Mouse (Mus musculus) neural tube, embryonic 11.5 days (tissue): ENCODE results near the gene Micu1. TPM values are rescaled to one million over a fixed set of nuclear protein-coding genes. Genes with fewer than 3 reads are reported as not detected.

Experiments
- ATAC-seq: fragments of 200-750 bp; cut with Nextera tagmentation; 2 replicates; pipeline ENCODE4 v1.8.0; 2017; ENCODE audit warnings: moderate number of reproducible peaks, mild to moderate bottlenecking, moderate TSS enrichment, moderate library complexity; ENCODE audit not compliant: insufficient read depth, low FRiP score, low TSS enrichment
- DNase-seq: peaks from one replicate; pipeline ENCODE4 v3.0.0-alpha.2; 2015; ENCODE audit warnings: low spot score
- H3K27ac ChIP-seq: fragments of 300-500 bp; sonication (generic); 2 replicates; pipeline ENCODE4 v1.5.1; 2014; ENCODE audit warnings: low read depth, mild to moderate bottlenecking, low read length
- H3K27me3 ChIP-seq: fragments of 300-500 bp; sonication (generic); 2 replicates; pipeline ENCODE4 v1.6.1; 2014; ENCODE audit warnings: mild to moderate bottlenecking, low read length, mixed read lengths; ENCODE audit not compliant: control insufficient read depth, insufficient read depth
- H3K36me3 ChIP-seq: fragments of 300-500 bp; sonication (generic); 2 replicates; pipeline ENCODE4 v1.6.1; 2014; ENCODE audit warnings: mild to moderate bottlenecking, low read length, moderate library complexity, mixed read lengths; ENCODE audit not compliant: control insufficient read depth, insufficient read depth
- H3K4me1 ChIP-seq: fragments of 300-500 bp; sonication (generic); 2 replicates; pipeline ENCODE4 v1.6.1; 2014; ENCODE audit warnings: low read length, mixed read lengths; ENCODE audit not compliant: control insufficient read depth, insufficient read depth
- H3K4me2 ChIP-seq: fragments of 300-500 bp; sonication (generic); 2 replicates; pipeline ENCODE4 v1.6.1; 2014; ENCODE audit warnings: low read depth, mild to moderate bottlenecking, moderate library complexity
- H3K4me3 ChIP-seq: fragments of 300-500 bp; sonication (generic); 2 replicates; pipeline ENCODE4 v1.5.1; 2014; ENCODE audit warnings: low read depth, low read length
- H3K9ac ChIP-seq: fragments of 300-500 bp; sonication (generic); 2 replicates; pipeline ENCODE4 v1.6.1; 2014; ENCODE audit warnings: mild to moderate bottlenecking, low read length
- H3K9me3 ChIP-seq: fragments of 300-500 bp; sonication (generic); 2 replicates; pipeline ENCODE4 v1.6.1; 2016; ENCODE audit warnings: low read length; ENCODE audit not compliant: control insufficient read depth
- WGBS: fragments of 180-500 bp; shearing (Covaris S2); extraction: QIAGEN DNeasy Blood & Tissue Kit; methylation state at CpG from one replicate; pipeline ENCODE4 v1.1.7; 2014; 5-methylcytosine and 5-hydroxymethylcytosine counted together
- polyA plus RNA-seq: library from polyadenylated mRNA; unstranded; fragments of >200 nt; fragmentation: Nextera tagmentation; extraction: Ambion mirVana; gene quantifications from 2 replicates; pipeline ENCODE4 v1.2.1, GENCODE M21; 2014

Micu1 gene
- polyA plus RNA-seq, 1 experiment from 2014 or later: 68.0 TPM

DNA sequence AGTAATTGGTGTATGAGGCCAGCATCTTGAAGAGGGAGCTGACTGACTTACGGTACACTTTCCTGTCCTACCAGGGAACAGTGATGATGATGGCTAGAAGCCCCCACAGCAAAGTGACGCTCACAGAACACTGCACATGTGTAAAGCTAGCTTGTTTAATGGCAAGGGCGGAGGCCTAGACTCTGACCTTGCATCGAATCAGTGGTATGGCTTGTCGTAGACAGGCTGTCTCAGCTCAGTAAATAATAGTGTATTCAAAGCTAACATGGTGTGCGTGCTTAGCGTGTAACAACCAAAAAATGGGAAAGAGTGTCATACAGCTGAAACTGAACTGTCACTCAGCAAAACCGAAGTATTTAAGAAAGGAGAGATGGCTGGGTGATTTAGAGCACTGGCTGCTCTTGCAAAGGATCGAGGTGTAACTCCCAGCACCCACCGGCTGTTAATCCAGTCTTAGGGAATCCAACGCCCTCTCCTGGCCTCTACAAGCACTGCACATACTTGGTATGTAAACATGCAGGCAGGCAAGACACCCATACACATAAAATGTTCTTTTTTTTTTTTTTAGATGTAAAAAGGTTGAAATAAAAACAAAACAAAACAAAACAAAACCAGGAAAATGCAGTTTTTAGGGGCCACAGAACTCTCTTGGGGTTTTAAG is 85.0 kb downstream of the Micu1 start:
- Histone ChIP-seq H3K27ac (no peak overlapping the region), H3K4me1 (no peaks in the 10 kb centered on the region), H3K4me3 (no peak overlapping the region), H3K27me3 (no peaks in the 10 kb centered on the region), H3K36me3 (no peaks in the 10 kb centered on the region), H3K9ac (no peak overlapping the region), H3K4me2 (no peak overlapping the region), H3K9me3 (no peaks in the 10 kb centered on the region)
- ATAC-seq: no peak
- WGBS: 80% methylated on average over 11 of the region's 11 CpGs
- DNase-seq: no peak

DNA sequence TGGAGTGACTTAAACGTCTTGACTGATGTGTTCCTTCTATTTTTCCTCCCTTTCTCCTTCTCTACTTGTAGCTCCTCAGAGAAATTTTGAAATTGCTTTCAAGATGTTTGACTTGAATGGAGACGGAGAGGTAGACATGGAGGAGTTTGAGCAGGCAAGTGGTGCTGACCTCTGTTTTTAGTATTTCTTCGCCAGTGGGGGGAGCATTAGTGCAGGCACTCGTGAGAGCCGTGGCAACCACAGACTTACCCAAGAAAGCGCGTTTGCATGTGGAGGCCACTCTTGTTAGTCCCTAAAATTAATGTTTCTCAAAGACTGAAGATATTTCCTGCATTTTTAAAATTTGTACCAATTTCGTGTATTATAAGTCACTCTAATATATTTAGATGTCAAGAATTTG is 85.6 kb downstream of the Micu1 start:
- Histone ChIP-seq H3K36me3 (no peaks in the 10 kb centered on the region), H3K27ac (no peak overlapping the region), H3K27me3 (no peaks in the 10 kb centered on the region), H3K4me3 (no peak overlapping the region), H3K4me1 (no peaks in the 10 kb centered on the region), H3K9me3 (no peaks in the 10 kb centered on the region), H3K4me2 (no peak overlapping the region), H3K9ac (no peak overlapping the region)
- DNase-seq (no peak), ATAC-seq (no peak)
- 75% methylated on average over 8 of the region's 8 CpGs for WGBS

DNA sequence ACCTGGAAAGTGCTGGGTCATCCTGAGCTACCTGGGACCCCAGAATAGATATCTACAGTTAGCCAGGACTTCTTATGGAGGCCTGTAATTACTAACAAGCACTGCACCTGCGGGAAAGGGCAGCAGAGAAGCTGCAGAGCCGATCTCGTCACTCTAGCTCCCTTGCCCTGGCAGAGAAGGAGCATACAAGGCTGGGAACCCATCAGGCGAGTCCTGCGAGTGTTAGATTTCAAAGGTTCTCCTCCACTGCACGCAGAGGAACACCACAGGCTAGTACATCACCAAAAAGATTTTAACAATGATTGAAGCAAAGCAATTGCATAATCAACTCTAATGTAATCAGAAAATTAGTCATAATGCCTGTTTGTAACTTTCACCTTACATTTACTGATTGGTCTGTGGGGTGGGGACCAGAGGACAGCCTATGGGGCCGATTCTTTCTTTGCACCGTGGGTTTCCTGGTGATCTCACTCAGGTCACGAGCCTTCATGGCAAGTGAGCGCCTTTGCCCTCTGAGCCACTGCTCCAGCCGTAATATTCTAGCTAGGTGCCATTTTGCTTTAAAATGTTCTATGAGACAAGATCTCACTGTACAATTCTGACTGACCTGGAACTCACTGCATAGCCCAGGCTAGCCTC is 88.1 kb downstream of the Micu1 start:
- DNase-seq (no peak), ATAC-seq (no peak)
- Histone ChIP-seq H3K9me3 (no peaks in the 10 kb centered on the region), H3K4me1 (no peaks in the 10 kb centered on the region), H3K27ac (no peak overlapping the region), H3K9ac (no peak overlapping the region), H3K4me3 (no peak overlapping the region), H3K27me3 (no peaks in the 10 kb centered on the region), H3K4me2 (no peak overlapping the region), H3K36me3 (no peaks in the 10 kb centered on the region)
- 90% methylated on average over 11 of the region's 11 CpGs for WGBS

DNA sequence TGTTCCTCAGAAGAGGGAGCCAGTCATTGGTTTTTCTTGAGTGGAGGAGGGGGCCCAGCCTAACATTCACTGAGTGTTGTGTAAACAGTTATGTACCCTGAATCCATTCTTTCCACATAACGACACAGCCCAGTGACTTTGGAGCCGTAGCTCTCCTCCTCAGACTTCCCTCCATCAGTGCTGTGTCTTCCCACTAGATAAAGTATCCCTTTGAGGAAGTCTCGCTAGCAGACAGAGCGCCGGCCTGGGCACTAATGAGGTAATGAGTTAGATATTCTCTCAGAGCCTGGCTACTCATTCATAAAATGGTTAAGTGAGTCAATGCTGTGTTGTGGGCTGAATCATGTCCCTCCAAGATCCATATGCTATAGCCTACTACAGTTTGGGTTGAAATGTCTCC is 89.6 kb downstream of the Micu1 start:
- DNase-seq (no peak), ATAC-seq (no peak)
- Histone ChIP-seq H3K9ac (no peak overlapping the region), H3K27me3 (no peaks in the 10 kb centered on the region), H3K4me3 (no peak overlapping the region), H3K4me1 (no peaks in the 10 kb centered on the region), H3K9me3 (no peaks in the 10 kb centered on the region), H3K36me3 (no peaks in the 10 kb centered on the region), H3K27ac (no peak overlapping the region), H3K4me2 (no peak overlapping the region)
- 80% methylated on average over 5 of the region's 5 CpGs for WGBS

DNA sequence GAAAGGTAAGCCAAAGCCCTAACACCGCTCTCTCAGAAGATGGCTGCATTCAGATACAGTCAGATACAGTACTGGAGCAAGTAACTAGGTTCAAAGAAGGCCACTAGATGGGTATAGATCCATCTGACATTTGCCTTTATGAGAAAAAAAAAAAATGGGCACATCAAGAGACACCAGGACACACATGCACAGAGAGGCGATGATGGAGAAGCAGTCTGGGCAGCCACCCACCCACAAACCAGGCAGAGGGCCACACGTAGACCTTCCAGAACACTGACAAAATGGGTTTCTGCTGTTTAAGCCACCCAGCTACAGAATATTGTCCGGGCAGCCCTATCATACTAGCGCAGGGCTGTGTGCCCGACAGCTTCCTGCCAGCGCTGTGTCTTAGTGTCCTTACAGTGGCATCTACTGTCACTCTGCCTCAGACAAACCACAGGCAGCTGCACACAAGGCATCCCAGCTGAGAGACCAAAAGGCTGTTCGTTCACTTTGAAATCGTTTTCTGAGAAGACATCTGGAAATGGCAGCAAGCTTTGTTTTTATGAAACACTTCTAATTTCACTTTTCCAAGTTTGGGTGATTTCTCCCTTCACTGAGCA is 90.4 kb downstream of the Micu1 start:
- 93% methylated on average over 9 of the region's 9 CpGs for WGBS
- no peak overlapping the region for H3K4me2 ChIP-seq
- H3K9ac ChIP-seq: no peak overlapping the region
- H3K27me3 ChIP-seq: no peaks in the 10 kb centered on the region
- no peaks in the 10 kb centered on the region for H3K4me1 ChIP-seq
- H3K36me3 ChIP-seq: no peaks in the 10 kb centered on the region
- H3K9me3 ChIP-seq: no peaks in the 10 kb centered on the region
- ATAC-seq (no peak), DNase-seq (no peak)
- no peak overlapping the region for H3K27ac ChIP-seq
- H3K4me3 ChIP-seq: no peak overlapping the region

DNA sequence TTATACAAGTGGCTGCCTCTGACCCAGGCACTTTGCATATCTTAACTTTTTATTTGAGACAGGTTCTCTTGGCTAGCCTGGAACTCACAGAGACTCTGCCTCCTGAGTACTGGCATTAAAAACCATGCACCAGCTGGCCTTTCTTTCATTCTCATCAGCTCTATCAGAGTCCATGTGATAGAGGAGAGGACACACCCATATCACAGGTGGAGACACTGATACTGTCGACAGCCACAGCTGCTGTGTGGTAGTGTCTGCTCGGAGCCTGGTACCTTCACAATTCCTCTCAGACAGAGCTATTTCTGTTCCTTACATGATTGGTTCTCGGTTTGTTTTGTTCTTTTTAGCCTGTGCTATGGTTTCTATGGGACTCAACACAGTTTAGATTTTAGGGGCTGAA is 91.2 kb downstream of the Micu1 start:
- H3K4me2 ChIP-seq: no peak overlapping the region
- no peak overlapping the region for H3K27ac ChIP-seq
- no peaks in the 10 kb centered on the region for H3K36me3 ChIP-seq
- no peak overlapping the region for H3K9ac ChIP-seq
- H3K4me3 ChIP-seq: no peak overlapping the region
- WGBS: 72% methylated on average over 3 of the region's 3 CpGs
- H3K27me3 ChIP-seq: no peaks in the 10 kb centered on the region
- DNase-seq: no peak
- H3K4me1 ChIP-seq: no peaks in the 10 kb centered on the region
- H3K9me3 ChIP-seq: no peaks in the 10 kb centered on the region
- ATAC-seq: no peak

DNA sequence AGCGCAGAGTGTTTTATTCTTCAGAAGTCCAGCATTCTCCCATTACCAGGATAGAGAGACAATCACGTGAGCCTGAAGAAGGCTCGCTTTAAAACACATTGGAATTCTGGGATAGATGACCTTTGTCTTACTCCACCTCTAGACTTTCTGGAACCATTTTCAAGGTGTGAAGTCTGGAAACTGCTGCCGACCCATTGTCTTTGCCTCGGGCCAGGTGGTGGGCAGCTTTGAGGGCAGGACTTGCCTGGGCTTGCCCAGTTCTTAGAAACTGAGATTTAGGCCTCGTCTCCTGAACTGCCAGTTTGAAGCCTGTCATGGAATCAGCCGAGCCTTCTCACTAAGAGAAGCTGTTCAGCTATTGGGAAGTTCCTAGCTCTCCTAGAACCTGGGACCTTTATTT is 92.8 kb downstream of the Micu1 start:
- Histone ChIP-seq H3K36me3 (no peaks in the 10 kb centered on the region), H3K27me3 (no peaks in the 10 kb centered on the region), H3K9ac (no peak overlapping the region), H3K4me1 (peaks cover 3% of the 10 kb centered on the region; the same call in 1 of the 2 replicates), H3K4me2 (no peak overlapping the region), H3K9me3 (no peaks in the 10 kb centered on the region), H3K27ac (no peak overlapping the region), H3K4me3 (no peak overlapping the region)
- 88% methylated on average over 7 of the region's 7 CpGs for WGBS
- DNase-seq: no peak
- ATAC-seq: no peak

DNA sequence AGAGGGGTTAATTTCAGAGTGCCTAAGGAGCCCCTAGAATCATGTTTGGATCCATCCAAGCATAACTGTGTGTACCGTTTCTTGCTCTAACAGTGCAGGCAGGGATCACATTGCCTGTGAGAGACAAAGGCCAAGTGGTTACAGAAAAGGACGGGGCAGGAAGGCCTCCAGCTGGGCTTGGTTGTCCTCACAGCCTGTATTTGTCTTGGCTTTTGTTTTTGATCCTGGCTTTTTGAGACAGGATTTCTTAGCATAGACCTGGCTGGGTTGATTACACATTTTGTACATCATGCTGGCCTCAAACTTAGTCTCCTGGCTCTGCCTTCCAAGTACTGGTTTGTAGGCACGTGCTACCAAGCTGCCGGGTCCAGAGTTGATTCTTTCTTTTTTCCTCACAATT is 93.6 kb downstream of the Micu1 start:
- ATAC-seq (no peak), DNase-seq (no peak)
- WGBS: 59% methylated on average over 4 of the region's 4 CpGs
- H3K4me1 ChIP-seq: peaks cover 3% of the 10 kb centered on the region; the same call in 1 of the 2 replicates
- H3K4me2 ChIP-seq: no peak overlapping the region
- H3K27ac ChIP-seq: no peak overlapping the region
- H3K9me3 ChIP-seq: no peaks in the 10 kb centered on the region
- no peaks in the 10 kb centered on the region for H3K27me3 ChIP-seq
- no peak overlapping the region for H3K9ac ChIP-seq
- no peaks in the 10 kb centered on the region for H3K36me3 ChIP-seq
- no peak overlapping the region for H3K4me3 ChIP-seq

DNA sequence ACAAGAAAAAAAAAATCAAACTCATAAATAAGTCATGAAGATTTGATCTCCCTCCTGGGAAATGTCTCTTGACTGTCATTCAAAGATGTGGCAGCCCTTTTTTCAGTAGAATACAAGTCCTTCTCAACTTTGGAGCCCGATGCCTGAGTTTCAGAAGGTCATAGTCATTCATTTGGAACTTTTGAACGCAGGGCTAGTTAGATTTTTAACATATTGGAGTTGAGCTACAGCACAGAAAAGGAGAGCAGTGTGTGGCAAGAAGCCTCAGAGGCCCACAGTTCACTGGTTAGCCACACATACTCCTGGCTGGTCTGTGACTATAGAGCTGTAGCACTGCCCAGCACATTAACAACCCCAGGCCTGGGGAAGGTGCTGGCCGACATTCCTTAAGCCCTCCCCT is 96.1 kb downstream of the Micu1 start:
- no peak overlapping the region for H3K27ac ChIP-seq
- peaks cover 3% of the 10 kb centered on the region; the same call in 1 of the 2 replicates for H3K4me1 ChIP-seq
- DNase-seq (no peak), ATAC-seq (no peak)
- H3K9ac ChIP-seq: no peak overlapping the region
- H3K27me3 ChIP-seq: no peaks in the 10 kb centered on the region
- no peaks in the 10 kb centered on the region for H3K9me3 ChIP-seq
- no peaks in the 10 kb centered on the region for H3K36me3 ChIP-seq
- H3K4me3 ChIP-seq: no peak overlapping the region
- 78% methylated on average over 3 of the region's 3 CpGs for WGBS
- H3K4me2 ChIP-seq: no peak overlapping the region
